Mouse (Mus musculus): ENCODE results near the gene Bdnf. TPM values are rescaled to one million over a fixed set of nuclear protein-coding genes. Genes with fewer than 3 reads are reported as not detected.

Gene Bdnf
- polyA plus RNA-seq, 1 experiment from 2014 or later: 2.5 TPM

DNA sequence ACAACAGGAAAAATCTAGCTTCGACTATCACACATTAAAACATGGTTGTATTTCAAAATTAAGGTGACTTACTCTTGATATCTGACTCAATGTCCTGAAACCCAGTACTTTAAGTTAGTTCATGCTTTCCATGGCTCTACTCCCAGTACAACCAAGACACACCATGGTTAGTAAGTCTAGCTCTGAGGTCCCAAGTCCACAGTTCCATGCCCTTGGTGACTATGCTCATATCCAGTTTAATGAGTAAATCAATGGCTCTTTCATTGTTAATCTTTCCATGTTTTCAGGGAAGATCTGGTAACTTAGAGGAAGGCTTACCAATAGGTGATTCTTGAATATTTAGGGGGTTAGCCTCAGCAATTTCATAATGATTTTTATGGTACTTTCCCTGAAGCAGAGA is 14.2 kb downstream of the Bdnf start:
- Histone ChIP-seq H3K4me2 (replicated peaks) (no peak overlapping the region), H3K36me3 (no peaks in the 10 kb centered on the region), H3K9ac (replicated peaks) (no peak overlapping the region), H3K4me3 (no peak overlapping the region), H3K27ac (replicated peaks) (no peak overlapping the region), H3K4me1 (peaks cover 17% of the 10 kb centered on the region), H3K9me3 (no peaks in the 10 kb centered on the region), H3K27me3 (peaks cover 38% of the 10 kb centered on the region)
- WGBS: 75% methylated on average over 1 of the region's 1 CpGs
- no peak for ATAC-seq (replicated peaks)

DNA sequence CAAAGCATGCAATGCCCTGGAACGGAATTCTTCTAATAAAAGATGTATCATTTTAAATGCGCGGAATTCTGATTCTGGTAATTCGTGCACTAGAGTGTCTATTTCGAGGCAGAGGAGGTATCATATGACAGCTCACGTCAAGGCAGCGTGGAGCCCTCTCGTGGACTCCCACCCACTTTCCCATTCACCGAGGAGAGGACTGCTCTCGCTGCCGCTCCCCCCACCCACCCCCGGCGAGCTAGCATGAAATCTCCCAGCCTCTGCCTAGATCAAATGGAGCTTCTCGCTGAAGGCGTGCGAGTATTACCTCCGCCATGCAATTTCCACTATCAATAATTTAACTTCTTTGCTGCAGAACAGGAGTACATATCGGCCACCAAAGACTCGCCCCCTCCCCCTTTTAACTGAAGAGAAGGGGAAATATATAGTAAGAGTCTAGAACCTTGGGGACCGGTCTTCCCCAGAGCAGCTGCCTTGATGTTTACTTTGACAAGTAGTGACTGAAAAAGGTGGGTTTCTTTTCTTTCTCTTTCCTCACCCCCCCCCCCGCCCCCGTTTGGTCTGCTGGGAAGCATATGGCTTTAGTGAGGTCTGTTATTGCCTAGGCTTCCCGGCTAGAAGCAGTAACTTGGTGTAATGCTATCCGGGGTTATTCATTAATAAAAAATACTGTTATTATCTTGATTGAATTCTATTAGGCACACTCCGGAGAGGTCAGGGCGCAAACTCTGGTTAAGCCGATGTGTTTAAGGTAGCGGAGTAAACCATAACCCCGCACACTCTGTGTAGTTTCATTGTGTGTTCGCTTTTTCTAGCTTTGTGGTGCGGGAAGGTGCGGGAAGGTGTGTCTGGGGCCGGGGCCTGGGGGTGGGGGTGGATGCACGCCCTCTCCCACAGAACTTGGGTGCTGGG is 18.0 kb downstream of the Bdnf start:
- no peaks in the 10 kb centered on the region for H3K36me3 ChIP-seq
- no peaks in the 10 kb centered on the region for H3K9me3 ChIP-seq
- 3% methylated on average over 34 of the region's 34 CpGs for WGBS

DNA sequence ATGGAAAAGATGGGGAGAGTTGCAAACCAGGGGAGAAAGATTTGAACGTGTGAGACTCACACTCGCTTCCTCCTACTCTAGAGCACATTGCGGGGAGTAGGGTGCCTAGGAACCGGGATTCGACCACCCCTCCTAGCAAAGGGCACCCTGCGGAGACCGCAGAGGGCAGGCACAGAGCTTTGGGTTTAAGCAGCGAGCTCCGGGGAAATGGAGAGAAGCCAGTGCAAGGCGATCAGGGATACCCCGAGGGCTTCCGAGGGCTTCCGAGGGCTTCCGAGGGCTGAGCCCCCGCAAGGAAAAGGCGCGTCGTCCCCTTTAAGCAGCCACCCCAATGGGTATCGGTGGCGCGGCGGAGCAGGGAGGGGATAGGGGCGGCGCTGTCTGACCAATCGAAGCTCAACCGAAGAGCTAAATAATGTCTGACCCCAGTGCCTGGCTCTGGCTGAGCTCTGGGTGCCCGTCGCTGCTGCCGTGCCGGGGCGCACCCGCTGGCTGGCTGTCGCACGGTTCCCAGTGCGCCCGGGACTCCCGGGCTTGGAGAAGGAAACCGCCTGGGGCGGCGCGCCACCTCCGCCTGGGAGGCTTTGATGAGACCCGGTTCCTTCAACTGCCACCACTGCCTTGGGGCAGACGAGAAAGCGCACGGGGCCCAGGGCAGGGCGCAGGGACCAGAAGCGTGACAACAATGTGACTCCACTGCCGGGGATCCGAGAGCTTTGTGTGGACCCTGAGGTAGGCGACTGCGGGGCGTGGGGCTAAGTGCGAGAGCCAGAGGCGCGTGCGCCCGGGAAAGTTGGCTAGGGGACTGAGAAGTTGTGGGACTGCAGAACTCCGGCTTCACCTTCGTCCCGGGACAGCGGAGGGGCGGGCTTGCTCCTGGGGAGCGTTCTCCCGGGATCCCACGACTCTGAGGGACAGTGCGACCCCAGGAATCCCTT is 18.9 kb downstream of the Bdnf start:
- peak overlapping the region; percentile 32 for H3K9ac ChIP-seq (replicated peaks)
- under 1% methylated on average over 67 of the region's 67 CpGs for WGBS
- H3K27me3 ChIP-seq: peaks cover 65% of the 10 kb centered on the region
- H3K4me3 ChIP-seq: peak overlapping the region; percentile 53
- H3K9me3 ChIP-seq: no peaks in the 10 kb centered on the region
- peak; percentile 62 for ATAC-seq (replicated peaks)
- peak overlapping the region; percentile 76 for H3K4me2 ChIP-seq (replicated peaks)
- H3K27ac ChIP-seq (replicated peaks): no peak overlapping the region
- H3K36me3 ChIP-seq: no peaks in the 10 kb centered on the region
- peaks cover 38% of the 10 kb centered on the region for H3K4me1 ChIP-seq

More for the DNA sequence above, 18.0 kb downstream of the Bdnf start:
- H3K4me3 ChIP-seq: peak overlapping the region; percentile 53
- ATAC-seq (replicated peaks): peak; percentile 33; the same call in 1 of the 2 replicates
- no peak overlapping the region for H3K27ac ChIP-seq (replicated peaks)
- H3K4me1 ChIP-seq: peaks cover 38% of the 10 kb centered on the region
- peak overlapping the region; percentile 32; the same call in 1 of the 2 replicates for H3K9ac ChIP-seq (replicated peaks)
- H3K4me2 ChIP-seq (replicated peaks): peak overlapping the region; percentile 76
- H3K27me3 ChIP-seq: peaks cover 61% of the 10 kb centered on the region

DNA sequence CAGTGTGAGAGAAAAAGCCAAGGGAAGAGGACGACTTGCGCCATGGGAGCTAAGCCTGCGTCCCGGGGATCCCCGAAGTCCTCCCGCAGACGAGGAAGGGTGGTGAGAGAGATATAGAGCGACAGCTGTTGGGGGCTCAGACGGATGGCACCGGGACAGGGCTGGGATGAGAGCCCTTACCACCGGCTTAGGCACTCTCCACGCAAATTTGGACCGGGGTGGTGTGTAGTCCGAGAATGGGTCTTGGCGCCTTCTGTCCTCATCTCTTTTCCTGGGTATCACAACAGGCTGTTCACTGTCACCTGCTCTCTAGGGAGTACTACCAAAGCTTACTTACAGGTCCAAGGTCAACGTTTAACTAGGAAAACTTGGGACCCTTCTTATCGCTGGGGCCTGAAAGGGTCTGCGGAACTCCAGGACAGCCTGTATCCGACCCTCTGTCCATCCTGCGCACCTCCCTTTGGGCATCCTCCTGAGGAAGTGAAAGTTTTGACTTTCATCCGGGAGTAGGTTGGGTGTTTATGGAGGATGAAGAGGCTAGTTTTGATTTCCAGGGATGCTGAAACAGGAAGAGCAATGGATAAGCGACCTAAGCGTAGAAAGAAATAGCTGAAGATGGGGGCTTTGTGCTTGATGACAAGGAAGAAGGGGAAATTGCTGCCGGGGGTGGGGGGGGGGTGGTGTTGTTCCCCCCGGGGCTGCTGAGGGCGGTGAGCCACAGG is 19.8 kb downstream of the Bdnf start:
- H3K36me3 ChIP-seq: no peaks in the 10 kb centered on the region

DNA sequence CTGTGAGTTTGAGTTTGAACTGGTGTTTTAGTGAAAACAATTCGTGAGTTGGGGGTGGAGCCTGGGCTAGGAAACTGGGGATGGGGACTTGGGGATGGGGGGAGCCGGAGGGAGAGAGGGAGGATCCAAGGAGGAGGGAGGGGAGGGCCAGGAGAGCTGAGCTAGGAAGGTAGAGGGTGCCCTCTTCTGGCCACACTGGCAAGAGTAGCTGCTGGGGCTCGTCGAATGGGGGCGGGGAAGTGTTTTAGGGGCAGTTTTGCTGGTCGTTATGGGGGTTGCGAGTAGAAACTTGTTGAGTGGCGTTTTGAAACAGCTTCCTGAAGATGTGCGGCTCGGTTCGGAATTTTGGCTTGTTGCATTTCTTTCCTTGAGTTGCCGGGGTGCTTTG is 20.3 kb downstream of the Bdnf start:
- no peak overlapping the region for H3K9ac ChIP-seq (replicated peaks)
- H3K9me3 ChIP-seq: no peaks in the 10 kb centered on the region
- under 1% methylated on average over 12 of the region's 12 CpGs for WGBS
- peaks cover 75% of the 10 kb centered on the region for H3K27me3 ChIP-seq
- H3K4me3 ChIP-seq: peak overlapping the region; percentile 53
- no peaks in the 10 kb centered on the region for H3K36me3 ChIP-seq
- H3K4me1 ChIP-seq: peaks cover 38% of the 10 kb centered on the region
- peak; percentile 74 for ATAC-seq (replicated peaks)
- no peak overlapping the region for H3K27ac ChIP-seq (replicated peaks)
- peak overlapping the region; percentile 76 for H3K4me2 ChIP-seq (replicated peaks)

More for the DNA sequence above, 19.8 kb downstream of the Bdnf start:
- ATAC-seq (replicated peaks): peak; percentile 12; the same call in 1 of the 2 replicates
- no peaks in the 10 kb centered on the region for H3K9me3 ChIP-seq
- peaks cover 71% of the 10 kb centered on the region for H3K27me3 ChIP-seq
- no peak overlapping the region for H3K27ac ChIP-seq (replicated peaks)
- WGBS: under 1% methylated on average over 26 of the region's 26 CpGs
- peak overlapping the region; percentile 76 for H3K4me2 ChIP-seq (replicated peaks)
- H3K4me1 ChIP-seq: peaks cover 38% of the 10 kb centered on the region
- H3K4me3 ChIP-seq: peak overlapping the region; percentile 53
- peak overlapping the region; percentile 32 for H3K9ac ChIP-seq (replicated peaks)

DNA sequence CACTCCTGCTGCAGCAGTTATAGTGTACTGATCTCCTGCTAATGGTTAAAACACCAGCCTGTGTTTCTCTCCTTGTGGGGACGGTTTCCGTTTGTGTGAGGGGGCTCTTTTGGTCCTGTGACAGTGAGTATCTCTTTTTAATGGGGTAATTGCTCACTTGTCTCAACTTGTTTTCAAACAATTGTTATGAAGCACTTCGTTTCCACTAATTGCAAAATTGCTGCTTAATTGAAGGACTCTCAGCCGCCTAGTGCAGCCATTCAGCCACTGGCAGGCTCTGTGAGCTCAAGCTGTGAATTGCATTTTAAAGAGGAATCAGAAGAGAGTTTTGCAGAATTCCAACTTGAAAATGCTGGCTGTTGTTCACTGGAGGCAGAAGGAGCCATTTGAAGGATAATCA is 22.7 kb downstream of the Bdnf start:
- Histone ChIP-seq H3K4me1 (peaks cover 36% of the 10 kb centered on the region), H3K9ac (replicated peaks) (no peak overlapping the region), H3K4me2 (replicated peaks) (no peak overlapping the region), H3K9me3 (no peaks in the 10 kb centered on the region), H3K27ac (replicated peaks) (no peak overlapping the region), H3K4me3 (no peak overlapping the region), H3K27me3 (peaks cover 71% of the 10 kb centered on the region), H3K36me3 (no peaks in the 10 kb centered on the region)
- ATAC-seq (replicated peaks): no peak
- under 1% methylated on average over 4 of the region's 4 CpGs for WGBS

DNA sequence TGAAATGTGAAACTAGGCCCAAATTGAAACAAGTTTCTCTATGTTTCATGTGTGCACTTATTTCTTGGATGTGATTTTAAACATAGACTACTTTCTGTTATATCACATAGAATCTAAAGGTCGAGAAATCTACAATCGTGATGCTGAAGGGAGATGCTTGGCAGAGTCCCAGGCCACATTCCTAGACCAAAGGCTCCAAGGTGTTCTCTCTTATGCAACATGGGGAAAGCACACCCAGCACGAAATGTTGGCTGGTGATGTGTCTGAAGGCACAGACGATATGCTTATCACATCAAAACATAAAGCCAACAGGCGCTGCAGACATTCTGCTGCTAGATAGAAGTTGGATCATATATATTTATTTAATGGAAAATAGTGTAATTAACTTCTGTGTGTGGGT is 25.8 kb downstream of the Bdnf start:
- Histone ChIP-seq H3K9me3 (no peaks in the 10 kb centered on the region), H3K9ac (replicated peaks) (no peak overlapping the region), H3K4me1 (0 out of 2 replicates have a peak, but pooled peaks cover 6% of the 10 kb centered on the region), H3K27ac (replicated peaks) (no peak overlapping the region), H3K4me3 (no peak overlapping the region), H3K4me2 (replicated peaks) (no peak overlapping the region), H3K36me3 (no peaks in the 10 kb centered on the region), H3K27me3 (peaks cover 54% of the 10 kb centered on the region)
- ATAC-seq (replicated peaks): no peak
- 81% methylated on average over 5 of the region's 5 CpGs for WGBS

DNA sequence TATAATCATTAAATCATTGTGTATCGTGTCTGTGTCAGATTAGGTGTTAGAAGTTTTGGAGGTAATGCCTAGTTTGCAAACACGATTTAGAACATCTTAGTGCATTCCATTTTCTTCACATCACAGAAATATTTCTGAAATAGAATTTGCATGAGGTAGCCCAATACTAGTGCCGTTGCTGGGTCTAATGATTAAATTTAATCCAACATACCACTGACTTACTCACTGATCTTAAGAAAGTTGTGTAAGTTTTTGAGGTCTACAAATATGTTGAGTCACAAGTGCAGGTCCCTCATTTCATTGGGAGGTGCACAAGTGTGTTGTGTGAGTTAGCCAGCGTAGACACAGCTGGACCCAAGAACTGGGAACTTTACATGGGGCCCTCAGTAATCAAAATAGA is 29.1 kb downstream of the Bdnf start:
- no peak overlapping the region for H3K27ac ChIP-seq (replicated peaks)
- H3K27me3 ChIP-seq: peaks cover 32% of the 10 kb centered on the region
- H3K9ac ChIP-seq (replicated peaks): no peak overlapping the region
- no peaks in the 10 kb centered on the region for H3K36me3 ChIP-seq
- no peak overlapping the region for H3K4me2 ChIP-seq (replicated peaks)
- no peaks in the 10 kb centered on the region for H3K4me1 ChIP-seq
- no peak for ATAC-seq (replicated peaks)
- no peaks in the 10 kb centered on the region for H3K9me3 ChIP-seq
- H3K4me3 ChIP-seq: no peak overlapping the region
- 87% methylated on average over 4 of the region's 4 CpGs for WGBS

DNA sequence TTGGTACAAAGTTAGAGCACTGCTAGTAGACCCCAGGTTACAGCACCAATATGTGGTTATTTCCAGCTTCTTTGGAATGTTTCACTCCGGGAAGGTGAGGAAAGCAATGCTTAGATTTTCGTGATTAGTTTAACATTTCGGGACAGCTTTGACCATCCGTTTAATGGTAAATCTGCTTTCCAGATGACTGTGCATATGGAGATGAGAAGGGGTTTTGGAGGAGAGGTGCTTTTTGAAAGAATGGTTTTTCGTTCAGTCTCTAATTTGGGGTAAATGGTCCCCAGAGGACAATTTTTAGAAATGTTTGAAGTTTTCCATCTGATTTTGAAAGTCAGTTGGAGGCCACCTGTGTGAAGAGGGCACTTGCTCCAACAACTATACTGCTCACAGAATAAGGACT is 29.6 kb downstream of the Bdnf start:
- Histone ChIP-seq H3K9ac (replicated peaks) (no peak overlapping the region), H3K27ac (replicated peaks) (no peak overlapping the region), H3K4me2 (replicated peaks) (no peak overlapping the region), H3K4me1 (no peaks in the 10 kb centered on the region), H3K9me3 (no peaks in the 10 kb centered on the region), H3K27me3 (peaks cover 28% of the 10 kb centered on the region), H3K36me3 (no peaks in the 10 kb centered on the region), H3K4me3 (no peak overlapping the region)
- WGBS: 94% methylated on average over 5 of the region's 5 CpGs
- ATAC-seq (replicated peaks): no peak

DNA sequence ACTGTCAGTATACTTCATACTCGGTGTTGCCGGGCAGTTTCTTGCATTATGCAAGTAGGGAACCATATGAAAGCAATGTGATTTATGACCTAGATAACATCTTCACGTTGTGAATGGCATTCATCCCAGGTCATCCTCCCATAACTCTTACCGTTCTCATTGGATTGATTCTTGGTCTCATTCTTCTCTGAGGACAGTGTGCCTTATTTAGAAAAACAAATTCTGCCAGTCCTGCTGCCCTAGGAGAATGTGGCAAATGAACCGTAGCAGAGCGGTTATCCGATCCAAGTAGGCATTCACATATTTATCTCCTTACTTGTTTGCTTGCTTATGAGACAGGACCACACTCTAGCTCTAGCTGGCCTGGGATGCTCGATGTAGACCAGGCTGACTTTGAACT is 32.0 kb downstream of the Bdnf start:
- Histone ChIP-seq H3K27me3 (peaks cover 10% of the 10 kb centered on the region; the same call in 1 of the 2 replicates), H3K36me3 (no peaks in the 10 kb centered on the region), H3K4me2 (replicated peaks) (no peak overlapping the region), H3K9ac (replicated peaks) (no peak overlapping the region), H3K4me3 (no peak overlapping the region), H3K4me1 (no peaks in the 10 kb centered on the region), H3K27ac (replicated peaks) (no peak overlapping the region), H3K9me3 (no peaks in the 10 kb centered on the region)
- WGBS: 79% methylated on average over 8 of the region's 8 CpGs
- no peak for ATAC-seq (replicated peaks)

DNA sequence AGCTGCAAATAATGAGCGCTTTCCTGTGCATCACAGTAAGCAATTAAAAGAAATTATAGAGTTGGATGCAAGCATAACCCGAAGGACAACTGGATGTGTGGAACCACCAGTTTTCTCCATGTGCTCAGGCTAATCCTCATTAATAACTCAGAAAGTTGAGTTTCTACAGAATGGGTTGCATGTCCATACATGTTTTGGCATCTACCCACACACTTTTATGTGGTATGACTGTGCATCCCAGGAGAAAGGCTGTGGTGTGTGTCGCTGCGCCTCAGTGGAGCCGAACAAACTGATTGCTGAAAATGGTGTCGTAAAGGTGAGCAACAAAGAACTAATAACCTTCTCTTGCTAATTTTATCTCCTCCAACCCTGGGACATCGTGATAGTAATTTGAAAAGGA is 34.8 kb downstream of the Bdnf start:
- peaks cover 3% of the 10 kb centered on the region; the same call in 1 of the 2 replicates for H3K27me3 ChIP-seq
- H3K9ac ChIP-seq (replicated peaks): no peak overlapping the region
- H3K4me1 ChIP-seq: no peaks in the 10 kb centered on the region
- 90% methylated on average over 7 of the region's 7 CpGs for WGBS
- no peaks in the 10 kb centered on the region for H3K36me3 ChIP-seq
- H3K4me3 ChIP-seq: no peak overlapping the region
- H3K4me2 ChIP-seq (replicated peaks): no peak overlapping the region
- ATAC-seq (replicated peaks): no peak
- no peaks in the 10 kb centered on the region for H3K9me3 ChIP-seq
- no peak overlapping the region for H3K27ac ChIP-seq (replicated peaks)

All from forebrain, embryonic 15.5 days (tissue).